Mouse (Mus musculus): ENCODE data around the gene Slc35d2.

- TF ChIP-seq CTCF (IDR thresholded peaks at IDR 0.05; ENCODE audit: low read depth) = no peak
- TF ChIP-seq EP300 (IDR thresholded peaks at IDR 0.05; ENCODE audit: low read depth) = no peak
Observed at GRCm38 (mm10) chr13:64110421-64110820, 18.7 kb downstream of the Slc35d2 start.
